Mouse (Mus musculus) liver, embryonic 18 days (tissue): ENCODE data around the gene Nmral1. TPM values are rescaled to one million over a fixed set of nuclear protein-coding genes. Genes with fewer than 3 reads are reported as not detected.

Experiments
- polyA plus RNA-seq: library from polyadenylated mRNA; depleted of rRNA; stranded (reverse); fragments of >200 nt; gene quantifications from 2 replicates; pipeline ENCODE4 v1.2.3, GENCODE M21; 2012; rRNA removed

The Nmral1 gene
- 24.5 and 25.0 TPM in 2 replicates for polyA plus RNA-seq

DNA sequence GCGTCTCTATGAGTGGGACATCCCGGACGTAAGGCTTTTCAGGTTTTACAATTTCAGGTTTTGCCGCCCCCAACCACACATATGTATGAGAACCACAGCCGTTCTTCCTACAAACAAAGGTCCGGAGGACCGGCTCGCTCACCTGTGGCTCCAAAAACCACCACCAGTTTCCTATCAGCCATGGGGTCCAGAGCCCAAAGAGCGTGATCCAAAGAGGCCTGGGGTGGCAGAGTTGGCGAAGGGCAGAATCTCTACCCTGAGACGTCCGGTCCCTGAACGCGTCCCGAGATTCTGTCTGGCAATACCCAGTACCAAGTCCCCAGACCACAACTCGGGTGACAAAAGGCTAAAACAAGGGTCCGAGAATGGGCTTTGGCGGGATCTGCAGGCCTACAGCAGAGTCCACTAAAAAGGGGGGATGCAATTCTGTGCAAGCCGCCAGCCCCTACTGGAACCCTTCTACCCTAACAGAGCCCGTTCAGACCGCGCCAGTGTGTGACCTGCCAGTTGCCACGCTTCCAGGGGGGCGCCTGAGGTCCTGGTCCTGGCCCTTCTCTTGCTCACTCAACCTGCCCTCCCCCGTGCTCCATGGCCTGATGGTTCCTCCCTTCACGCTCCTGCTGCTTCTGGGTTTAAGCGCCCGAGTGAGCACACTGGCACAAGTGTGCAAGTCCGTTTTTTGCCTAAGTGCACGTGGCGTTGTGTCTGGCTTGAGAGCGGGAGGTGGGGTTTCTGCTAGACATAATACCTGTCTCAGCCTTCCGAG is at the start of gene Nmral1:
TSS of gene Nmral1 (minus strand) at position 604 of the 766 bp plus-strand sequence.

DNA sequence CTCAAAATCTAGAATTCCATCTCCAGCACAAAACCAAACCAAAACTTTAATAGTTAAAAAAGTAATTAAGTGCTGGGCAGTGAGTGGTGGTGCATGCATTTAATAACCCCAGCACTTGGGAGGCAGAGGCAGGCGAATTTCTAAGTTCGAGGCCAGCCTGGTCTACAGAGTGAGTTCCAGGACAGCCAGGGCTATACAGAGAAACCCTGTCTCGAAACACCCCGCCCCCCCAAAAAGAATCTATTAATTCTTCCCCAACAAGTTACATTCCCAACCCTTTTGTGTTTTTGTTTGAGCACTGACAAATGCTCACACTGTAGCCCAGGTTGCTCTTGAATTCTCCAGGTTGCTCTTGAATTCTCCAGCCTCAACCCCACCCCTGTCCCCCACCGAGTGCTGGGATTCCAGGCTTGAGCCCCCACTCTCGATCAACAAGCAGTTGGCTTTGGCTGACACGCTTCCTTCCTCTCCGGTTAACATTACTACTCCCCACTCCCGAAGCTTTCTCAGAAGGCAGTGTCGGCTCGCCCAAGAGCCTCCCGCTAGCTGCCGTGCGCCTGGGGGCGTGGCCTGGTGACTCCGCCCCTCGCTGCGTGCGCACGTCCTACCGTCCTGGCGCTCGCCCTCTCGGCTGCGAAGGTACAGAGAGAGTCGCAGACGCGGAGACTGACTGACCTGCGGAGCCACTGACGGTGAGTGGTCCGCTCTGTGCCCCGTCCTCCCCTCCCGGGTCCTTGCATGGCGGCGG is 6.8 kb upstream of the Nmral1 start, which contains the start of gene Hmox2:
TSS of gene Hmox2 (plus strand) at position 582 of the 748 bp plus-strand sequence.

DNA sequence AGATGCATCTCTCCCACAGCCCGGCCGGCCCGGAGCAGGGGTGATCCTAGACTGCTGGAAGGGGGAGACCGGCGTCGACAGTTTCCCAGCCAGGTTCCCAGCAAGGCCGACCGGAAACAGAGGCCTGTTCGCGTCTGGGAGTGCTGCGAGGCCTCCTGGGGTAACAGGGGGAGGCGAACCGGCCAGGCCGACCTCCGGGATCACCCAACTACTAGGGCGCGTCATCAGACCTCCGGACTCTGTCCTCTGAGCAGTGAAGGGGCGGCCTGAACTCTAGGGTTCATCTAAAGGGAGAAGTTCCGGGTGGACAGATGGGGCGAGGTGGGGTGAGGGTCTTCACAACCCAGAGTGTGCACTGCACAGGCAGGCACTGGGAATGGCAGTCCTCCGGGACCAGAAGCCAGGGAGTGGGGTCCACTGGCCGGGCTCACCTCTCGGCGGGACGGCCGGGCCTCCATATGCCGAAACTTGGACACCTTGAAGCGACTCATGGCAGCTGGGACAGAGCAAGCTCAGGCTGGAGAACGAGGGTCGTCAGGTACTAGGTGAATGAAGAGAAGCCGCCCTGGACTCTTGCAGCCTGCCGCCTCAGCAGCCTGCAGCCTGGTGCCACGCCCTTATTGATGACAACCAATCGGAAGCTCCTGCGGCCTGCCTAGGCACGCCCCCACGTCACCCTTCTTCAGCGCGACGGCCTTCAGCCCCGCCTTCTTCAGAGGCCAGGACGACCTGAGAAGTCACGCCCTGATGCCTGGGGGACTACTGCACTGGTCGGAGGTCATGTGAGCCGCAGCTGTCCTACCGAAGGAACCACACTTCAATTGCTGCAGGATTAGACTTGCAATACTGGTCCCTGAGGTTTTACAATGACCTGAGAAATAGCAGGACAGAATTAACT is 39.8 kb downstream of the Nmral1 start, which contains the start of gene Coro7:
TSS of gene Coro7 (minus strand) at position 657 of the 898 bp plus-strand sequence.

Other genes with a start within 250 kb of the Nmral1 start
- 0.95 and 1.4 TPM in 2 replicates for gene Srl, start 177.5 kb downstream of the Nmral1 start, polyA plus RNA-seq
- gene Tfap4, start 159.5 kb downstream of the Nmral1 start, polyA plus RNA-seq, result 4.6 and 5.9 TPM in 2 replicates
- 2.6 and 3.2 TPM in 2 replicates for gene Glis2, start 124.6 kb downstream of the Nmral1 start, polyA plus RNA-seq
- gene Pam16, start 94.4 kb downstream of the Nmral1 start, polyA plus RNA-seq, result 45.0 and 46.2 TPM in 2 replicates
- 3.3 and 3.4 TPM in 2 replicates for gene Vasn, start 79.4 kb downstream of the Nmral1 start, polyA plus RNA-seq
- gene Dnaja3, start 79.4 kb downstream of the Nmral1 start, polyA plus RNA-seq, result 27.3 and 29.4 TPM in 2 replicates
- 14.0 and 17.4 TPM in 2 replicates for gene Coro7, start 39.6 kb downstream of the Nmral1 start, polyA plus RNA-seq
- 35.6 and 37.3 TPM in 2 replicates for gene Hmox2, start 7.0 kb upstream of the Nmral1 start, polyA plus RNA-seq
- gene Cdip1, start 70.9 kb upstream of the Nmral1 start, polyA plus RNA-seq, result 37.2 and 40.6 TPM in 2 replicates
- not detected in 2 replicates for gene 4930562C15Rik, start 116.1 kb upstream of the Nmral1 start, polyA plus RNA-seq
- 7.5 and 7.9 TPM in 2 replicates for gene Ubald1, start 161.0 kb upstream of the Nmral1 start, polyA plus RNA-seq
- gene Mgrn1, start 166.9 kb upstream of the Nmral1 start, polyA plus RNA-seq, result 28.5 and 32.0 TPM in 2 replicates
- gene Nudt16l1, start 219.4 kb upstream of the Nmral1 start, polyA plus RNA-seq, result 32.0 and 33.3 TPM in 2 replicates
- gene Anks3, start 244.8 kb upstream of the Nmral1 start, polyA plus RNA-seq, result 18.3 and 21.6 TPM in 2 replicates